Mouse (Mus musculus): Measurements from ENCODE around the gene Meltf. TPM values are rescaled to one million over a fixed set of nuclear protein-coding genes. Genes with fewer than 3 reads are reported as not detected.

The Meltf gene
- polyA plus RNA-seq, 1 experiment from 2014 or later: not detected

DNA sequence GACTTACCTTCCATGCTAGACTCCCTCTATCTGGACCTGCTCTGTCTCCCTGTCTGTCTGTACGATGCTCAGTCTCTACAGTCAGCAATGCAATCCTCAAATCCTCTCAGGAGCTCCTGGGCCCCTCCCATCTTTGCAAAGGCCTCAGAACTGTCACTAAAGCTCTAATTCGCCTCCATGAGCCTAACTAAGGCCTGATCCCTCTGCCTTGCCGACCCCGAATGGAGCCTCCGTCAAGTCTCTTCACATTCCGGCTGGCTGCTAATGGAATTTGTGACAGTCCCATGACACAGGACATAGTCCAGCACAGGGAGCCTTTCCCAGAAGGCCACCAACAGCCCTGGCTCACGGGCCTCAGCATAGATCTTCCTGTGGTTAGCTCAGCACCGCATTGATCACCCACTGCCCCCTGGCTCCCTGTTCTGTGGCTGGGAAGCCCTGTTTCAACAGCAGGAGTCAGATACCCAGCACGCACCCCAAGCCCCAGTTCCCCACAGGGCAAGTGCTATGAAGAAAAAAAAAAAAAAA is 3.8 kb downstream of the Meltf start:
- 90% methylated on average over 9 of the region's 9 CpGs for WGBS
- Histone ChIP-seq H3K36me3 (ENCODE audit: control insufficient read depth, insufficient read depth, low read length) (no peaks in the 10 kb centered on the region), H3K27me3 (ENCODE audit: control insufficient read depth, insufficient read depth, low read length) (no peaks in the 10 kb centered on the region), H3K4me2 (replicated peaks; ENCODE audit: low read depth, low read length) (no peak overlapping the region), H3K27ac (ENCODE audit: low read depth, low read length) (no peak overlapping the region), H3K9ac (ENCODE audit: low read depth, low read length) (no peak overlapping the region), H3K4me1 (ENCODE audit: control insufficient read depth, insufficient read depth, low read length) (peaks cover 20% of the 10 kb centered on the region; the same call in 1 of the 2 replicates), H3K9me3 (ENCODE audit: control insufficient read depth, low read length) (no peaks in the 10 kb centered on the region), H3K4me3 (ENCODE audit: low read length) (no peak overlapping the region)
- ATAC-seq (ENCODE audit: low FRiP score, low TSS enrichment): no peak

DNA sequence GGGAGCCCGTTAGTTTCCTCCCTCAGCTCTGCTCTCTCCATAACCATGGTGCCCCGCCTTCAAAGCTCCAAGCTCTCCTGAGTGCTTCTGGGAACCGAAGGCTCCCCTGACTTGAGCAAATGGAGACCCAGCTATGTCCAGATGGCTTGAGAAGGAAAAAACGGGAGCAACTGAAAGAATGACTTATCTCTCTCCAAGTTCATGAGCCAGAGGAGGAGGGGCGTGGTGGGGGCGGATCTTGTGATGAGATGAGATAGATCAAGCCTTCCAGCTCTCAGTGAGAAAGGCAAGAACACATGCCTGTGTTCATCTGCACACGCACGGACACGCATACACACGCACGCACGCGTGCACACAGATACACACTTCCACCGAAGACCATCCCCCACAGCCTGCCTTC is 4.7 kb downstream of the Meltf start:
- peaks cover 20% of the 10 kb centered on the region; the same call in 1 of the 2 replicates for H3K4me1 ChIP-seq (ENCODE audit: control insufficient read depth, insufficient read depth, low read length)
- H3K9ac ChIP-seq (ENCODE audit: low read depth, low read length): peak overlapping the region; percentile 12; the same call in 1 of the 2 replicates
- peak; percentile 45 for ATAC-seq (ENCODE audit: low FRiP score, low TSS enrichment)
- H3K9me3 ChIP-seq (ENCODE audit: control insufficient read depth, low read length): no peaks in the 10 kb centered on the region
- no peaks in the 10 kb centered on the region for H3K27me3 ChIP-seq (ENCODE audit: control insufficient read depth, insufficient read depth, low read length)
- no peak overlapping the region for H3K4me3 ChIP-seq (ENCODE audit: low read length)
- 63% methylated on average over 14 of the region's 14 CpGs for WGBS
- no peaks in the 10 kb centered on the region for H3K36me3 ChIP-seq (ENCODE audit: control insufficient read depth, insufficient read depth, low read length)
- no peak overlapping the region for H3K27ac ChIP-seq (ENCODE audit: low read depth, low read length)
- H3K4me2 ChIP-seq (replicated peaks; ENCODE audit: low read depth, low read length): peak overlapping the region; percentile 31

DNA sequence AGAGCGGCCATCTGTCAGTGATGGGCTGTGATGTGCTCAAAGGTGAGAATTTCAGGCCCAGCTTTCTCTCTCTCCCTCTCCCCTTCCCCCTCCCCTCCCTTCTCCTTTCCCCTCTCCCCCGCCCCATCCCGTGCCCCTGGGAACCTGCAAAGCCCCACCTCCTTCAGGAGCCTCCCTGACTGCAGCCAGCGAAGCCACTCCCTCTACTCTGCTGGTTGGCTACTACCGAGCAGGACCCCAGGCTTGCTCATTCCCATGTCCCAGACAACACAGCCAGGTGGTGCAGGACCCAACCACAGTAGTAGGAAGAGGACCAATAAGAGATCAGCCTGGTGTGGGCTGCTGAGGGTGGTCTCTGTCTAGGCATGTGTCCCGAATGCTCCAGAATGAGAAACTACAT is 5.3 kb downstream of the Meltf start:
- peak overlapping the region; percentile 31 for H3K4me2 ChIP-seq (replicated peaks; ENCODE audit: low read depth, low read length)
- no peaks in the 10 kb centered on the region for H3K27me3 ChIP-seq (ENCODE audit: control insufficient read depth, insufficient read depth, low read length)
- no peak overlapping the region for H3K27ac ChIP-seq (ENCODE audit: low read depth, low read length)
- 12% methylated on average over 6 of the region's 6 CpGs for WGBS
- H3K4me3 ChIP-seq (ENCODE audit: low read length): peak overlapping the region; percentile 3; the same call in 1 of the 2 replicates
- H3K36me3 ChIP-seq (ENCODE audit: control insufficient read depth, insufficient read depth, low read length): no peaks in the 10 kb centered on the region
- peak overlapping the region; percentile 12; the same call in 1 of the 2 replicates for H3K9ac ChIP-seq (ENCODE audit: low read depth, low read length)
- no peaks in the 10 kb centered on the region for H3K9me3 ChIP-seq (ENCODE audit: control insufficient read depth, low read length)
- peaks cover 16% of the 10 kb centered on the region; the same call in 1 of the 2 replicates for H3K4me1 ChIP-seq (ENCODE audit: control insufficient read depth, insufficient read depth, low read length)
- ATAC-seq (ENCODE audit: low FRiP score, low TSS enrichment): peak; percentile 45; the same call in 1 of the 2 replicates

- H3K27ac ChIP-seq (ENCODE audit: low read depth, low read length): no peak overlapping the region
- no peaks in the 10 kb centered on the region for H3K9me3 ChIP-seq (ENCODE audit: control insufficient read depth, low read length)
- H3K9ac ChIP-seq (ENCODE audit: low read depth, low read length): no peak overlapping the region
- no peaks in the 10 kb centered on the region for H3K4me1 ChIP-seq (ENCODE audit: control insufficient read depth, insufficient read depth, low read length)
- H3K27me3 ChIP-seq (ENCODE audit: control insufficient read depth, insufficient read depth, low read length): no peaks in the 10 kb centered on the region
- no peaks in the 10 kb centered on the region for H3K36me3 ChIP-seq (ENCODE audit: control insufficient read depth, insufficient read depth, low read length)
- ATAC-seq (ENCODE audit: low FRiP score, low TSS enrichment): no peak
- H3K4me3 ChIP-seq (ENCODE audit: low read length): no peak overlapping the region
- no peak overlapping the region for H3K4me2 ChIP-seq (replicated peaks; ENCODE audit: low read depth, low read length)
- WGBS: 80% methylated on average over 7 of the region's 7 CpGs
Observed at GRCm38 (mm10) chr16:31890907-31891306, 12.3 kb downstream of the Meltf start.

DNA sequence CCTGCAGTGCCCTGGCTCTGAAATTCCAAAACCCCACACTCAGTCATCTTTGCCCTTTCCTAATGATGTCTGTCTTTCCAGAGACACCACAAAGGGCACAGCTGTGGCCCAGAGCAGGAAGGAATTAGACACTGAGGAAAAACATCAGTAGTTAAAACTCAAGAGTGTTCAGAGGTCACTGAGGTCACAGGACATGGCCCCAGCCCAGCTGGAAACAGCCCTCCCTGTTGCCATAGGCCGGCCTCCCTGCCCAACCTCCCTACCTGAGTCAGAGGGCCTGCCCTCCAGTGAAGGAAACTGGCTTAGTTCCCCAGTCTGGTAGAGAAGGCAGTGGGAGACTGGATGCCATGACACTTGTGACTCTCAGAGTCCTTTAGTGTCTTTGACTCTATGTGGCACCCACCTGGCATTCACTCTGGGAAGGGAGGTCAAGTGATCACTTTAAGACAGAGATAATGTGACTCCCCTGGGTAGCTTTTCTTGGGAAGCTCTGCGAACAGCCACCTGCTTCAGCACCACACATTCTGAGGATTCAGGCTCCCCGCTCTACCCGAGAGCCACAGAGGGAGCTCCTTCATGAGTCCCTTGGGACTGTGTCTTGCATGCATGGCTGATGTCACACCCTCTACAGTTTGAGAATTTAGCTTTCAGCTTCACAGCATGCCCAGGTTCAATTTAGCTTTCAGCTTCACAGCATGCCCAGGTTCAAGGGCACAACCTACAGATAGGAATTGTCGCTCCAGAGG is 15.0 kb downstream of the Meltf start:
- H3K9ac ChIP-seq (ENCODE audit: low read depth, low read length): no peak overlapping the region
- no peak overlapping the region for H3K27ac ChIP-seq (ENCODE audit: low read depth, low read length)
- H3K4me3 ChIP-seq (ENCODE audit: low read length): no peak overlapping the region
- H3K4me2 ChIP-seq (replicated peaks; ENCODE audit: low read depth, low read length): no peak overlapping the region
- ATAC-seq (ENCODE audit: low FRiP score, low TSS enrichment): no peak
- no peaks in the 10 kb centered on the region for H3K4me1 ChIP-seq (ENCODE audit: control insufficient read depth, insufficient read depth, low read length)
- no peaks in the 10 kb centered on the region for H3K27me3 ChIP-seq (ENCODE audit: control insufficient read depth, insufficient read depth, low read length)
- no peaks in the 10 kb centered on the region for H3K36me3 ChIP-seq (ENCODE audit: control insufficient read depth, insufficient read depth, low read length)
- H3K9me3 ChIP-seq (ENCODE audit: control insufficient read depth, low read length): no peaks in the 10 kb centered on the region
- WGBS: 53% methylated on average over 5 of the region's 5 CpGs

DNA sequence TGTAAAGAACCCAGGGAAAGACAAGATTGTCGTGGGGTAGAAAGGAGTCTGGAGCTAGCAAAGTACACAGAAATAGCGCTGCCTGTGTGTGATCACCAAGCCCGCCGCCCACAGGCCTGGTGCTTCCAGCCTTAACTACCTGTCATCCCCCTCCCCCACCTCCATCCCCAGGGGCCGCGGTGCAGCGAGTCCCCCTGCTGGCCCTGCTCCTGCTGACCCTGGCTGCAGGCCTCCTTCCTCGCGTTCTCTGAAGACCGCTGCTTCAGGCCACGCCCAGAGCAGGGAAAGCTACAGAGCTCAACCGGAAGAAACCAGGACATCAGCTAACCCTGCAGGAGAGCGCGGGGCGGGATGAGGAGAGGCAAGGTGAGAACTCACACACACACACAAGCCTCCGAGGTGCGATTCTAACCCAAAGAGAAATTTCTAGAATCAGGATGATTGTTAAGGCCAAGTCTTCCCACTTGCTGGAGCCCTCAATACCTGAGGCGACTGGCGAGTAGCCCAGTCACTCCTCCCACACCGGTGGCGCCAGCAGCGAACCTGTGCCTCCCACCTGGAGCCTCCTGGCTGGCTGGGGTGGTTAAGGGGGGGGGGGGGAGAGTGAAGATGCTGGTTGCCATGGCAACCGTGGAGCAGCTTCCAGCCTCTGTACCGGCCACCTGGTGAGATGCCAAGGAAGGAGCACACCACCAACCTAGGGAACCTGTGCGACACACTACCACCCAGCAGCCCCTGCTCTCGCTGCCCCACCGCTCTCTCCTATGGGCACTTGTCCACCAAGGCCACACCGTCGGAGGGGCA is 18.6 kb downstream of the Meltf start:
- H3K27ac ChIP-seq (ENCODE audit: low read depth, low read length): no peak overlapping the region
- 0 out of 2 replicates have a peak overlapping the region, but pooled peaks have one; percentile 14 for H3K4me3 ChIP-seq (ENCODE audit: low read length)
- H3K27me3 ChIP-seq (ENCODE audit: control insufficient read depth, insufficient read depth, low read length): no peaks in the 10 kb centered on the region
- WGBS: 13% methylated on average over 29 of the region's 29 CpGs
- no peaks in the 10 kb centered on the region; the same call in 1 of the 2 replicates for H3K9me3 ChIP-seq (ENCODE audit: control insufficient read depth, low read length)
- H3K9ac ChIP-seq (ENCODE audit: low read depth, low read length): no peak overlapping the region
- no peaks in the 10 kb centered on the region for H3K4me1 ChIP-seq (ENCODE audit: control insufficient read depth, insufficient read depth, low read length)
- no peaks in the 10 kb centered on the region for H3K36me3 ChIP-seq (ENCODE audit: control insufficient read depth, insufficient read depth, low read length)
- peak; percentile 84 for ATAC-seq (ENCODE audit: low FRiP score, low TSS enrichment)
- H3K4me2 ChIP-seq (replicated peaks; ENCODE audit: low read depth, low read length): peak overlapping the region; percentile 32

GRCm38 (mm10) chr16:31898546-31899326 is 20.1 kb downstream of the Meltf start:
- no peak for ATAC-seq (ENCODE audit: low FRiP score, low TSS enrichment)
- H3K27me3 ChIP-seq (ENCODE audit: control insufficient read depth, insufficient read depth, low read length): no peaks in the 10 kb centered on the region
- no peaks in the 10 kb centered on the region; the same call in 1 of the 2 replicates for H3K9me3 ChIP-seq (ENCODE audit: control insufficient read depth, low read length)
- H3K36me3 ChIP-seq (ENCODE audit: control insufficient read depth, insufficient read depth, low read length): no peaks in the 10 kb centered on the region
- no peak overlapping the region for H3K27ac ChIP-seq (ENCODE audit: low read depth, low read length)
- H3K4me2 ChIP-seq (replicated peaks; ENCODE audit: low read depth, low read length): no peak overlapping the region
- no peaks in the 10 kb centered on the region for H3K4me1 ChIP-seq (ENCODE audit: control insufficient read depth, insufficient read depth, low read length)
- WGBS: 84% methylated on average over 18 of the region's 18 CpGs
- no peak overlapping the region for H3K9ac ChIP-seq (ENCODE audit: low read depth, low read length)
- H3K4me3 ChIP-seq (ENCODE audit: low read length): no peak overlapping the region

GRCm38 (mm10) chr16:31901886-31902285 is 23.3 kb downstream of the Meltf start:
- H3K9me3 ChIP-seq (ENCODE audit: control insufficient read depth, low read length): no peaks in the 10 kb centered on the region; the same call in 1 of the 2 replicates
- no peak overlapping the region for H3K27ac ChIP-seq (ENCODE audit: low read depth, low read length)
- no peak for ATAC-seq (ENCODE audit: low FRiP score, low TSS enrichment)
- no peak overlapping the region for H3K4me3 ChIP-seq (ENCODE audit: low read length)
- peaks cover 11% of the 10 kb centered on the region; the same call in 1 of the 2 replicates for H3K4me1 ChIP-seq (ENCODE audit: control insufficient read depth, insufficient read depth, low read length)
- no peak overlapping the region for H3K9ac ChIP-seq (ENCODE audit: low read depth, low read length)
- WGBS: 70% methylated on average over 1 of the region's 1 CpGs
- H3K27me3 ChIP-seq (ENCODE audit: control insufficient read depth, insufficient read depth, low read length): no peaks in the 10 kb centered on the region
- no peaks in the 10 kb centered on the region for H3K36me3 ChIP-seq (ENCODE audit: control insufficient read depth, insufficient read depth, low read length)
- H3K4me2 ChIP-seq (replicated peaks; ENCODE audit: low read depth, low read length): no peak overlapping the region
